Mouse (Mus musculus): ENCODE measurements around the gene Mapk11.
A peak's percentile ranks its signal among the peaks of the same experiment; 100 is the strongest.

Gene Mapk11

GRCm38 (mm10) chr15:89149271-89150040 is at the start of gene Mapk11:
Mapk11 (minus strand) TSS chr15:89149628.
- DNase-seq, result peak; percentile 71 to 72

- DNase-seq, result peak; percentile 36 to 44
Observed at GRCm38 (mm10) chr15:89197056-89197455, 47.6 kb upstream of the Mapk11 start.

- peak; percentile 98 for DNase-seq
Observed at GRCm38 (mm10) chr15:89196313-89196706, 46.9 kb upstream of the Mapk11 start, which contains the start of gene Dennd6b. Dennd6b (minus strand) TSS chr15:89196496.

- DNase-seq, result peak; percentile 95 to 97
Observed at GRCm38 (mm10) chr15:89195690-89196312, 46.4 kb upstream of the Mapk11 start.

GRCm38 (mm10) chr15:89195261-89195681 is 45.8 kb upstream of the Mapk11 start:
- DNase-seq, result peak; percentile 60 to 61

- DNase-seq, result peak in 1 of 2 experiments; percentile 79
Observed at GRCm38 (mm10) chr15:89184937-89185227, 35.5 kb upstream of the Mapk11 start.

- peak; percentile 68 to 81 for DNase-seq
Observed at GRCm38 (mm10) chr15:89184141-89184936, 34.9 kb upstream of the Mapk11 start.

- peak; percentile 68 to 73 for DNase-seq
Observed at GRCm38 (mm10) chr15:89182842-89183241, 33.4 kb upstream of the Mapk11 start.

GRCm38 (mm10) chr15:89182328-89182741 is 32.9 kb upstream of the Mapk11 start:
- DNase-seq, result peak; percentile 90 to 93

- peak; percentile 52 to 53 for DNase-seq
Observed at GRCm38 (mm10) chr15:89181561-89182270, 32.3 kb upstream of the Mapk11 start.

- peak; percentile 87 to 93 for DNase-seq
Observed at GRCm38 (mm10) chr15:89180571-89181229, 31.3 kb upstream of the Mapk11 start, which contains the start of gene Plxnb2. Plxnb2 (minus strand) TSS chr15:89180788.

GRCm38 (mm10) chr15:89180081-89180541 is 30.7 kb upstream of the Mapk11 start:
- DNase-seq, result peak in 1 of 2 experiments; percentile 68

- peak in 1 of 2 experiments; percentile 26 for DNase-seq
Observed at GRCm38 (mm10) chr15:89179630-89179964, 30.2 kb upstream of the Mapk11 start.

- peak; percentile 84 for DNase-seq
Observed at GRCm38 (mm10) chr15:89178954-89179629, 29.7 kb upstream of the Mapk11 start.

- DNase-seq, result peak; percentile 93 to 96
Observed at GRCm38 (mm10) chr15:89178260-89178860, 28.9 kb upstream of the Mapk11 start.

GRCm38 (mm10) chr15:89177576-89178259 is 28.3 kb upstream of the Mapk11 start:
- peak; percentile 34 to 45 for DNase-seq

GRCm38 (mm10) chr15:89177121-89177520 is 27.7 kb upstream of the Mapk11 start:
- peak; percentile 83 to 88 for DNase-seq

GRCm38 (mm10) chr15:89175411-89176155 is 26.2 kb upstream of the Mapk11 start:
- DNase-seq, result peak in 1 of 2 experiments; percentile 17

GRCm38 (mm10) chr15:89174889-89175339 is 25.5 kb upstream of the Mapk11 start:
- peak; percentile 71 to 73 for DNase-seq

GRCm38 (mm10) chr15:89173906-89174214 is 24.4 kb upstream of the Mapk11 start:
- DNase-seq, result peak; percentile 75 to 77
